Mouse (Mus musculus) bone marrow macrophage, adult 2 months (primary cell): Measurements from ENCODE around the gene Twnk.

Experiments used
- CTCF ChIP-seq: IDR thresholded peaks from 2 replicates; pipeline ENCODE4 v1.5.1; 2012; ENCODE audit warnings: low read depth, mild to moderate bottlenecking, low read length, moderate library complexity
- POLR2A ChIP-seq: IDR thresholded peaks from 2 replicates; pipeline ENCODE4 v1.6.1; 2012; ENCODE audit warnings: mild to moderate bottlenecking, low read depth, low read length, borderline replicate concordance

DNA sequence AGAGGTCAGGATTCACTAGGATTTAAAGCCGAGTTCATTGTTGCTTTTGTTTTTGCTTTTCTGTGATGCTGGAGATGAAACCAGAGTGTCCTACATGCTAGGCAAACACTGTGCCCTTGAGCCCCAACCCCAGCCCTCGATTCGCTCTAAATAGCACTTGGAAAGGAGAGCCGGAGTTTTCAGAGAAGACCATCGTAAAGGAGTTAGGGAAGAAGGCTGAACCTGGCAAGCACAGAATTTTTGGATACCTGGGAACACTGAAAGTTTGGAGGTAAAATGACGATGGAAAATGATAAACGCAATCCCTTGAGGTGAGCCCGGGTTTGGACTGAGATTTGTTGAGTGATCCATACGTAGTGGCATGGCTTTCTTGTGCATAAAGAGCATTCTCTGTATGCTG, 17.1 kb upstream of the Twnk start:
- TF ChIP-seq CTCF (no peak), POLR2A (no peak)
